Mouse (Mus musculus) gastrocnemius, adult 2 months (tissue): Measurements from ENCODE around the gene Tcea2. TPM values are rescaled to one million over a fixed set of nuclear protein-coding genes. Genes with fewer than 3 reads are reported as not detected.

Experiments used
- DNase-seq: peaks from one replicate; pipeline ENCODE4 v3.0.0; 2022
- H3K27ac ChIP-seq: fragments of 200-600 bp; 2 replicates; pipeline ENCODE4 v1.8.1; 2022; ENCODE audit warnings: mild to moderate bottlenecking
- H3K4me3 ChIP-seq: fragments of 200-600 bp; 2 replicates; pipeline ENCODE4 v1.8.1; 2022; ENCODE audit warnings: mild to moderate bottlenecking, moderate library complexity
- CTCF ChIP-seq: fragments of 200-600 bp; IDR thresholded peaks from 2 replicates; pipeline ENCODE4 v1.8.1; 2022; ENCODE audit warnings: antibody characterized with exemption, mild to moderate bottlenecking, moderate library complexity
- intact Hi-C: fragments of 180-260 bp; cut with DNase I; formaldehyde crosslinking; loops from one replicate; pipeline ENCODE4 v1.15.1; 2025
- long read RNA-seq, 2 experiments: library from polyadenylated mRNA; stranded (forward); transcript quantifications; one replicate each; pipeline ENCODE4 v2.0.0; 2021
- total RNA-seq, 2 experiments: library from RNA; stranded (reverse); gene quantifications; 2 replicates each; pipeline ENCODE4 v1.2.3; 2021

Tcea2 gene
- total RNA-seq: 1 to 10 TPM; 6.9 to 7.6 TPM
- long read RNA-seq, experiment 1, transcript Tcea2-201 (10 exons, 1,183 nt): major isoform, 5 of 5 reads
- long read RNA-seq, experiment 1, partial matches to known transcripts: 0 of 5 reads
- long read RNA-seq, experiment 1, other reads (novel, unspliced or antisense): 0 of 5 reads
- long read RNA-seq, experiment 2, partial matches to known transcripts: 0 of 2 reads
- long read RNA-seq, experiment 2, other reads (novel, unspliced or antisense): 0 of 2 reads

DNA sequence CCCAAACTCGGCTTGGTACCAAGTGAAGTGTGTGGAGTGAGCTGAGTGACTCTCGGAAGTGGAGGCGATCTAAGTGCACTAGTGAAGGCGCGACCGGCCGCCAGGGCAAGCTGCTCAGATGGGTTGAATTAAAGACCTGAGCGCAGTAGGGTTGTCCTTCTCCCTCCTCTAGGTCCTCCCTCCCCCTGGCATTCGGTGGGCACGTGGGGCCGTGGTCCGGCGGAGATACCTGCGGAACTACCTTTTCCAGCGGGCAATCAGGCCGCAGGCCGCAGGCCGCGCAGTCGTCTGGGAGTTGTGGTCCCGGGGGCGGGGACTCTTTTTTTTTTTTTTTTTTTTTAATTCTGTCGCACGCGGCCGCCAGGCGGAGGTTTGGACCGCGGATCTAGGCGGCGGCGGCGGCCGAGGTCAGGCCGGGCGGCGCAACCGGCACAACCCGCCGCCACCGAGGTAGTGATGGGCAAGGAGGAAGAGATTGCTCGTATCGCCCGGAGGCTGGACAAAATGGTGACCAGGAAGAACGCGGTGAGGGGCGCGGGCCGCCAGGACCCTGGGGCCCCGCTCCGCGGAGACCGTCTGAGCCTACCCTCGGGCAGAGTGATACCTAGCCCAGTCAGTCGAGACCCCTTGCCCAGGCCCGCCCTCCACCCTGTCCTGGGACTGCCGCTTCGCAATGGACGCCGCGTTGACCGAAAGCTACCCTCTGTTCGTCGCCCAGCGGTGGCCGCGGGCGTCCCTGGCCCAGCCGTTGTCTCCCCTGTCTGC lies at the start of gene Tcea2:
Gene Tcea2, plus strand, starts transcription at position 360 of the 765 bp plus-strand sequence.
- H3K27ac ChIP-seq: peak within 1 kb of the TSS; percentile 92
- H3K4me3 ChIP-seq: peak within 1 kb of the TSS; percentile 86
- intact Hi-C loops: loop anchor here (10.0 kb wide), 1 partner anchor 185 kb away; the partner anchor contains the start of gene Polr3k
- peak; percentile 85 for DNase-seq
- peak; percentile 45 for TF ChIP-seq CTCF

DNA sequence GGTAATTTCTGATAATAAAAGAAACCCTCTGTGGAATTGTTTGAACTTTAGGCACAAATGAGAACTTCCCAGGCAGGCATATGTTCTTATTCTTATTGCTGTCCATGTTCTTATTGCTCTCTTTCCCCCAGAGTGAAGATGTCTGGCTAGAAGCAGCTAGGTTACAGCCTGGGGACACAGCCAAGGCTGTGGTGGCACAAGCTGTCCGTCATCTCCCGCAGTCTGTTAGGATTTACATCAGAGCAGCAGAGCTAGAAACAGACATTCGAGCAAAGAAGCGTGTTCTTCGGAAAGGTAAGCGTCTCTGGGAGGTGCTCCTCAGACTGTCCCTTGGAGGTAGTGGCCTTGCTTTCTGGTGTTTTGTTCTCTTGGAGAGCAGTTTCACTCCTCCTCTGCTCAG lies 47.5 kb upstream of the Tcea2 start:
- DNase-seq: no peak
- intact Hi-C loops: no loop called here
- TF ChIP-seq CTCF: no peak
- Histone ChIP-seq H3K4me3 (no peak overlapping the region), H3K27ac (no peak overlapping the region)

DNA sequence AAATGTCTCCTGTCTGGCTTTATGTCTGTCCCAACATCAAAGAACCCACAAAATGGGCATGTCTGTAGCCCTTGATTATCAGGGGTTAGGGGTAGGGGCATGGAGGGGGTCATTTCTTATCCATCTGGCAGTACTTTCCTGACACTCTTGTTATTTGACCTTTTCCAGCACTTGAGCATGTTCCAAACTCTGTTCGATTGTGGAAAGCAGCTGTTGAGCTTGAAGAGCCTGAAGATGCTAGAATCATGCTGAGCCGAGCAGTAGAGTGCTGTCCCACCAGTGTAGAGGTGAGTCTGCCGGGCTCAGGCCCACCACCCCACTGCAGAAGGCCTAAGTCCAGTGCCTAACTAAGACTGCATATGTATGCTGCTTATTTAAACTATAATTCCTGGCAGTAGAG lies 44.2 kb upstream of the Tcea2 start:
- H3K27ac ChIP-seq: no peak overlapping the region
- intact Hi-C loops: no loop called here
- no peak for TF ChIP-seq CTCF
- no peak for DNase-seq
- no peak overlapping the region for H3K4me3 ChIP-seq

DNA sequence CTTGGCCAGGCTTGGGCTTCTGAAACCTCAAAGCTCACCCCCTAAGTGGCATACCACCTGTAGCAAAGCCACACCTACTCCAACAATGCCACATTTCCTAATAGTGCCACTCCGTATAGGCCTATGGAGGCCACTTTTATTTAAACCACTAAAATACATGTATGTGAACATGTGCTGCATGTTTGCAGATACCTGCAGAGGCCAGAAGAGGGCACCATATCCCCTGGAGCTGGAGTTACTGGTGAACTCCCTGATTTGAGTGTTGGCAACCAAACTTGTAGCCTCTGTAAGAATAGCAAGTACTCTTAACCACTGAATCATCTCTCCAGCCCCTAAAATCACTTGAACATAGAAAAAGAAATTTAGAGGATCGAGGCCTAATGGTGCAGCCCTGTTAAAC lies 35.7 kb upstream of the Tcea2 start:
- DNase-seq: peak; percentile 35
- intact Hi-C loops: no loop called here
- Histone ChIP-seq H3K4me3 (no peak overlapping the region), H3K27ac (no peak overlapping the region)
- peak; percentile 77 for TF ChIP-seq CTCF

DNA sequence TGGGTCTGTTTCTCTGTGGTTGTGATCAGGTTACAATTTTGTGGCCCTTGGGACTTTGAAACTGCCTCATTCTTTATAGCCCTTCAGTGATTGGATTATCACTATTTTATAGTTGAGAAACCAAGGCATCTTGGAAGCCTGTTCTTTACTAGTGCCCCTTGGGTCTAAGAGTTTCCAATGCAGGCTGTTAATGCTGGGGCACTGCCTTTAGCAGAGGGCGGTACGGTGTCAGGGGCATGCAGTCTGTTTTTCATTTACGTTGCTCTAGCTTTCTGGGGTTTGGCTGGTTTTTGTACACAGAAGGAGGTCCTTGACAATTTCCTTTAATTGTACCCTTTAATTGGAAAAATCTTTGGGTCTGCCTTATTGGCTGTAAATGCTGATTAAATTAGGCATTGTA lies 34.4 kb upstream of the Tcea2 start:
- DNase-seq: no peak

DNA sequence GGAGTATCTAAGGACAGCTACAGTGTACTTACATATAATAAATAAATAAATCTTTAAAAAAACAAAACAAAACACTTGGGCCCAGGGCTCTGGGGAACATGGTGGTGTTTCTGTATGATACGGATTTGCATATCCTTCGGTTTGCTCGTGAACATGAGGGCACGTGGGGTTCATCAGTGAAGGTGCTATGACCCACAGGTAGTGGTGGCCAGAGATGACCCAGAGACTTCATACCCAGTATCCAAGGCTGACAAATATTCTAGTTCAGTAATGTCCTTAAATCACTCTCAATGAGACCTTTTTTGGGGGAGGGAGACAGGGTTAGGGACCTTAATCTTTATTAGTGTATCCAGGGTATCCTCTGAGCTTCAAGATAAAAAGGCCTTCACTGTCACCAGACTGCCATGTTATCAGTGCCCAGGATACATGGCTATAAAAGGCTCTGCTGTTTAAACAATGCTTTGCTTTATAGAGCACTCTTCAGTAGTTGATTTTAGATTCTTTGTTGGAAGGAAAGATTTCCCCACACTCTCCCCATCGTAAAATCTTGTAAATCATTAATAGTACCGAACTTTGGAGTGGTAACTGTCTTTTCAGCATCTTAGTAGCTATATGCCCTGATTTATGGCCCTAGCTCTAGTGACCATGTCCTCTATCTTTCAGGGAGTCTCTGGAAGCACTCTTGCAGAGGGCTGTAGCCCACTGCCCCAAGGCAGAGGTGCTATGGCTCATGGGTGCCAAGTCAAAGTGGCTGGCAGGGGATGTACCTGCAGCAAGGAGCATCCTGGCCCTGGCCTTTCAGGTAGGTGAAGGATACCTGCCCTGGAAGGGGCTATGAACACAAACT lies 33.3 kb upstream of the Tcea2 start:
- no peak for TF ChIP-seq CTCF
- no peak for DNase-seq
- H3K27ac ChIP-seq: no peak overlapping the region
- intact Hi-C loops: no loop called here
- H3K4me3 ChIP-seq: no peak overlapping the region

More for the DNA sequence above, 34.4 kb upstream of the Tcea2 start:
- intact Hi-C loops: no loop called here
- no peak for TF ChIP-seq CTCF
- H3K4me3 ChIP-seq: no peak overlapping the region
- H3K27ac ChIP-seq: no peak overlapping the region

DNA sequence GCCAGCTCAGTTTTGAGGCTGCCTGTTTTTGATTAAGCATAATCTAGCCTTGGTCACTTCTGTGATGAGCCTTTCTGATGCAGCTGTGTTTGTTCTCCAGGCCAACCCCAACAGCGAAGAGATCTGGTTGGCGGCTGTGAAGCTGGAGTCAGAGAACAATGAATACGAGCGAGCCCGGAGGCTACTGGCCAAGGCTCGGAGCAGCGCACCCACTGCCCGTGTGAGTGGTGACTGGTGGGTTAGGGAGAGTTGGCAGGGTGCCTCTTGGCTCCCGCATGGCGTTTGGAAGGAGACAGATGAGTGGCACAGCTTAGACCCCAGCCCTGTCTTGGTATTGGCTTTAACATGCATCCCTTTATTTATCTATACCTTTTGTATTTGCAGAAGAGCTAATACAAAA lies 31.2 kb upstream of the Tcea2 start:
- TF ChIP-seq CTCF: no peak
- DNase-seq: no peak
- Histone ChIP-seq H3K4me3 (no peak overlapping the region), H3K27ac (no peak overlapping the region)
- intact Hi-C loops: no loop called here

DNA sequence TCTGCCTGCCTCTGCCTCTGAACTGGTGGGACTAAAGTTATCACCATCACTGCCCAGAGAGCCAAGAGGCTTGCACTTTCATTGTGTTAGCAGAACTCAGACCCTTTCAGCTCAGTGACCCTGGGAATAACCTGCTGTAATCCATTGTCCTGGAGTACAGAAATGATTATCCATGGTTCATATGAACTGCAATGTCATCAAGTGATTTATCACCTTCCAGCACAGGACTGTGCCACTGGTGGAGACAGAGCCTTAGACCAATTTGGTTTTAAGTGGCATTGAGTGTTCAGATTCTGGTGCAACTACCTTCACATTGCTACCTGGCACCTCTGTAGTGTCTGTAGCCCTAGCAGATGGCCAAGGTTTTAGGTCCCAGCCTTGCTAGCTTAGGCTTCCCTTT lies 27.0 kb upstream of the Tcea2 start:
- intact Hi-C loops: no loop called here
- no peak for DNase-seq
- no peak overlapping the region for H3K27ac ChIP-seq
- no peak for TF ChIP-seq CTCF
- H3K4me3 ChIP-seq: no peak overlapping the region

DNA sequence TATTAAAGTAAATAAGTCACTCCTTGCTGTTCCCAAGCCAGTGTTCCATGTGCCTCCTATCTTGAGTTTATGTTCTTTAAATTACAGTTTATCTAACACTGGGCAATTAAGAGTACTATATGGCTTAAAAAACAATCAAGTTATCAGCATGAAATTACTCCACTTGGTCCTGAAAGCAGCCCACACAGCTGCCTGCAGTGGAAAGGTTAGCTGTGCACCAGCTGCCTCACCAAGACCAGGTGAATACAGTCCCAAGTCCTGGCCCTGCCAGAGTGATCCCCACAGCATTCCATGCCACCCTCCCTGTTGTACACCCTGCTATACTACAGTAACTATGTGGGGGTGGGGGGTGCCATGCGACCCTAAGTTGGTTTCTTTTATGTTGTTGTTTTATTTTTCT lies 26.6 kb upstream of the Tcea2 start:
- Histone ChIP-seq H3K4me3 (no peak overlapping the region), H3K27ac (no peak overlapping the region)
- intact Hi-C loops: no loop called here
- TF ChIP-seq CTCF: no peak
- no peak for DNase-seq

DNA sequence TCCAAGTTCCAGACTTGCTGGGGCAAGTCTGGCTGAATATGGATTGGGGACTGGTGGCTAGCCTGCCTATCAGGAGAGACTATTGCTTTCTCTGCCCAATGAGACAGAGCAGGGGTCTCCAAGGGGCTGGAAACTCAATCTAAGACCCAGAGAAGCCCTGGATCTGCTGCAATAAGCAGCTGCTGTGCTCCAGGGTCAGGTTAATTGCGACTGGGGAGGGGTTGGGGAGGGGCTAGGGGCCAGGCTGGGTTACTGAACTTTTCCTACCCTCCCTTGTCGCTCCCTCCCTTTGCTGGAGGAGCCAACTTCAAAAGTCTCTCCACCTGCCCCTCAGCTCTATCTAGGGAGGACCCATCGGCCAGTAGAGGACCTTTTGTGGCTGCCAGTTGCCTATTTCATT lies 23.4 kb upstream of the Tcea2 start, which contains the start of gene Gm29797:
Gene Gm29797, plus strand, starts transcription at position 301 of the 400 bp plus-strand sequence.
- intact Hi-C loops: loop anchor here (5.0 kb wide), 1 partner anchor 51 kb away; no protein-coding TSS in a partner anchor

DNA sequence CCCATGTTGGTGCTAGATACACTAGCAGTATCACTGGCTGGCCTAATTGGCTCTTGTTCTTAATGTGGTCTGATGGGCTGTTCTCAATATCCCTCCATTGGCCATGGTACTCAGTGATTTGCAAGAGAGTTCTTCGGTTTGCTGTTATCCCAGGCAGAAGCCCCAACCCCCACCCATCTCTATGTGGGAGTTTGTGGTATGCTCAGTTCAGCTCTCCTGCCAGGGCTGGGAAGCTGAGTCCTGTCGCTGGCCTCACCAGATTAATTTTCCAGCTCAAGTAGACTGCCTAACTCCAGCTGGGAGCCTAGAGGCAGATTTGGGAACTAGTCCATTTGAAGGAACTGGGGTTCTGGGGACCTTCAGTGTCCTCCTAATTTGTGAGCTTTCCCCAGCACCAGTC lies 22.7 kb upstream of the Tcea2 start:
- peak overlapping the region; percentile 20; the same call in 1 of the 2 replicates for H3K27ac ChIP-seq
- intact Hi-C loops: loop anchor here (5.0 kb wide), 1 partner anchor 50 kb away; no protein-coding TSS in a partner anchor
- TF ChIP-seq CTCF: no peak
- DNase-seq: no peak
- no peak overlapping the region for H3K4me3 ChIP-seq

More for the DNA sequence above, 23.4 kb upstream of the Tcea2 start, which contains the start of gene Gm29797:
- TF ChIP-seq CTCF: no peak
- peak within 1 kb of the TSS; percentile 20; the same call in 1 of the 2 replicates for H3K27ac ChIP-seq
- H3K4me3 ChIP-seq: no peak within 1 kb of the TSS
- no peak for DNase-seq

DNA sequence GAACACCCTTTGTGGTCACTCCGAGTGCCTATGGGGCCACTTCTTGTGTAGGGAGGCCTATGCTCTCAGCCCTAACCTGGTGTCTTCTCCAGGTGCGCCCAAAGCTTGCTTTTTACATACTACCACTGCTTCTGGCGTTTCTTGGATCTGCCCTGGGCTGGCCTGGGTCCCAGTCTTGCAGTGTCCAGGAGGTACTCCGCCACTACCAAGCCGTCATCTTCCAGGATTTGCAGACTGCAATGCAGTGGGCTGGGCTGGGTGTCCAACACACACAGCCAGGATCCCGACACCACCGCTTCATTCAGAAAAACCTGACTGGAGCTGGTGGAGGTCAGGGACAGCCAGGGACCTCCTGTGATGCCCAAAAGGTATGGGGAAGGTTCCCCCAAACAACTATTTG lies 21.6 kb upstream of the Tcea2 start:
- intact Hi-C loops: loop anchor here (5.0 kb wide), 1 partner anchor 49 kb away; no protein-coding TSS in a partner anchor
- no peak for DNase-seq
- Histone ChIP-seq H3K27ac (peak overlapping the region; percentile 72), H3K4me3 (no peak overlapping the region)
- no peak for TF ChIP-seq CTCF
